Mouse (Mus musculus): ENCODE data around the gene Kif27. TPM values are rescaled to one million over a fixed set of nuclear protein-coding genes. Genes with fewer than 3 reads are reported as not detected.
"Not testable (repeated sequence)": the region's sequence is repeated elsewhere in the genome, so short reads cannot be mapped to it uniquely, and the experiment has no call there.

The Kif27 gene
- polyA plus RNA-seq (2015; fragmentation: Nextera tagmentation; extraction: Ambion mirVana) = 0.32 and 0.66 TPM in 2 replicates

GRCm38 (mm10) chr13:58358629-58359303 is at the start of gene Kif27:
Kif27 (minus strand) TSS chr13:58359122.
- Histone ChIP-seq H3K27me3 (replicated peaks; ENCODE audit: control insufficient read depth, insufficient read depth, low read length) (no peaks in the 10 kb centered on the region), H3K27ac (ENCODE audit: low read length) (peak within 1 kb of the TSS; percentile 77), H3K4me1 (ENCODE audit: control insufficient read depth, insufficient read depth, low read length) (peaks cover 3% of the 10 kb centered on the region), H3K4me2 (ENCODE audit: low read depth, low read length) (peak within 1 kb of the TSS; percentile 95), H3K4me3 (ENCODE audit: low read length) (peak within 1 kb of the TSS; percentile 67), H3K36me3 (ENCODE audit: control insufficient read depth, insufficient read depth, low read length) (no peaks in the 10 kb centered on the region), H3K9me3 (ENCODE audit: control insufficient read depth, low read length) (no peaks in the 10 kb centered on the region), H3K9ac (ENCODE audit: low read depth, low read length) (peak within 1 kb of the TSS; percentile 67)
- under 1% methylated on average over 79 of the region's 85 CpGs for WGBS
- peak; percentile 99 for ATAC-seq

GRCm38 (mm10) chr13:58403243-58403642 is 44.3 kb upstream of the Kif27 start, which contains the start of gene Hnrnpk:
Hnrnpk (minus strand) TSS chr13:58403343.
- Histone ChIP-seq H3K4me2 (ENCODE audit: low read depth, low read length) (peak within 1 kb of the TSS; percentile 48), H3K27ac (ENCODE audit: low read length) (peak within 1 kb of the TSS; percentile 98), H3K9ac (ENCODE audit: low read depth, low read length) (peak within 1 kb of the TSS; percentile 100), H3K4me3 (ENCODE audit: low read length) (peak within 1 kb of the TSS; percentile 80)
- not testable (repeated sequence) for H3K4me1 ChIP-seq (ENCODE audit: control insufficient read depth, insufficient read depth, low read length); H3K9me3 ChIP-seq (ENCODE audit: control insufficient read depth, low read length); H3K36me3 ChIP-seq (ENCODE audit: control insufficient read depth, insufficient read depth, low read length); H3K27me3 ChIP-seq (replicated peaks; ENCODE audit: control insufficient read depth, insufficient read depth, low read length); ATAC-seq
- 6% methylated on average over 17 of the region's 17 CpGs for WGBS

GRCm38 (mm10) chr13:58402744-58403110 is 43.8 kb upstream of the Kif27 start:
- peaks cover 3% of the 10 kb centered on the region for H3K36me3 ChIP-seq (ENCODE audit: control insufficient read depth, insufficient read depth, low read length)
- no peaks in the 10 kb centered on the region for H3K4me1 ChIP-seq (ENCODE audit: control insufficient read depth, insufficient read depth, low read length)
- H3K27ac ChIP-seq (ENCODE audit: low read length) = peak overlapping the region; percentile 98
- under 1% methylated on average over 48 of the region's 48 CpGs for WGBS
- H3K27me3 ChIP-seq (replicated peaks; ENCODE audit: control insufficient read depth, insufficient read depth, low read length) = no peaks in the 10 kb centered on the region
- H3K9me3 ChIP-seq (ENCODE audit: control insufficient read depth, low read length) = no peaks in the 10 kb centered on the region
- peak overlapping the region; percentile 80 for H3K4me3 ChIP-seq (ENCODE audit: low read length)
- H3K9ac ChIP-seq (ENCODE audit: low read depth, low read length) = peak overlapping the region; percentile 100
- ATAC-seq = peak; percentile 72
- peak overlapping the region; percentile 48 for H3K4me2 ChIP-seq (ENCODE audit: low read depth, low read length)

- Histone ChIP-seq H3K27ac (ENCODE audit: low read length) (peak within 1 kb of the TSS; percentile 98), H3K4me3 (ENCODE audit: low read length) (peak within 1 kb of the TSS; percentile 80), H3K36me3 (ENCODE audit: control insufficient read depth, insufficient read depth, low read length) (peaks cover 6% of the 10 kb centered on the region), H3K4me2 (ENCODE audit: low read depth, low read length) (peak within 1 kb of the TSS; percentile 82), H3K9ac (ENCODE audit: low read depth, low read length) (peak within 1 kb of the TSS; percentile 100), H3K4me1 (ENCODE audit: control insufficient read depth, insufficient read depth, low read length) (no peaks in the 10 kb centered on the region), H3K27me3 (replicated peaks; ENCODE audit: control insufficient read depth, insufficient read depth, low read length) (no peaks in the 10 kb centered on the region), H3K9me3 (ENCODE audit: control insufficient read depth, low read length) (no peaks in the 10 kb centered on the region)
- ATAC-seq = peak; percentile 96
- WGBS = under 1% methylated on average over 88 of the region's 91 CpGs
These were observed 43.3 kb upstream of the Kif27 start, which contains the start of gene Rmi1 for GRCm38 (mm10) chr13:58402003-58402743. Rmi1 (plus strand) TSS chr13:58402248.

GRCm38 (mm10) chr13:58401135-58402002 is 42.4 kb upstream of the Kif27 start:
- Histone ChIP-seq H3K27ac (ENCODE audit: low read length) (peak overlapping the region; percentile 98), H3K27me3 (replicated peaks; ENCODE audit: control insufficient read depth, insufficient read depth, low read length) (no peaks in the 10 kb centered on the region), H3K36me3 (ENCODE audit: control insufficient read depth, insufficient read depth, low read length) (peaks cover 6% of the 10 kb centered on the region), H3K9me3 (ENCODE audit: control insufficient read depth, low read length) (no peaks in the 10 kb centered on the region), H3K4me1 (ENCODE audit: control insufficient read depth, insufficient read depth, low read length) (no peaks in the 10 kb centered on the region), H3K4me3 (ENCODE audit: low read length) (peak overlapping the region; percentile 80), H3K4me2 (ENCODE audit: low read depth, low read length) (peak overlapping the region; percentile 82), H3K9ac (ENCODE audit: low read depth, low read length) (peak overlapping the region; percentile 100)
- under 1% methylated on average over 81 of the region's 100 CpGs for WGBS
- ATAC-seq = peak; percentile 47

- 1% methylated on average over 11 of the region's 11 CpGs for WGBS
- peak overlapping the region; percentile 100 for H3K9ac ChIP-seq (ENCODE audit: low read depth, low read length)
- H3K4me3 ChIP-seq (ENCODE audit: low read length) = peak overlapping the region; percentile 80
- H3K4me1 ChIP-seq (ENCODE audit: control insufficient read depth, insufficient read depth, low read length) = no peaks in the 10 kb centered on the region
- peaks cover 11% of the 10 kb centered on the region for H3K36me3 ChIP-seq (ENCODE audit: control insufficient read depth, insufficient read depth, low read length)
- H3K9me3 ChIP-seq (ENCODE audit: control insufficient read depth, low read length) = no peaks in the 10 kb centered on the region
- no peak for ATAC-seq
- peak overlapping the region; percentile 82 for H3K4me2 ChIP-seq (ENCODE audit: low read depth, low read length)
- peak overlapping the region; percentile 28; the same call in 1 of the 2 replicates for H3K27ac ChIP-seq (ENCODE audit: low read length)
- H3K27me3 ChIP-seq (replicated peaks; ENCODE audit: control insufficient read depth, insufficient read depth, low read length) = no peaks in the 10 kb centered on the region
These were observed 41.7 kb upstream of the Kif27 start for GRCm38 (mm10) chr13:58400576-58400975.

- Histone ChIP-seq H3K27ac (ENCODE audit: low read length) (no peak overlapping the region), H3K4me2 (ENCODE audit: low read depth, low read length) (no peak overlapping the region), H3K27me3 (replicated peaks; ENCODE audit: control insufficient read depth, insufficient read depth, low read length) (no peaks in the 10 kb centered on the region), H3K36me3 (ENCODE audit: control insufficient read depth, insufficient read depth, low read length) (peaks cover 13% of the 10 kb centered on the region), H3K4me1 (ENCODE audit: control insufficient read depth, insufficient read depth, low read length) (no peaks in the 10 kb centered on the region), H3K9me3 (ENCODE audit: control insufficient read depth, low read length) (no peaks in the 10 kb centered on the region), H3K9ac (ENCODE audit: low read depth, low read length) (no peak overlapping the region), H3K4me3 (ENCODE audit: low read length) (no peak overlapping the region)
- 86% methylated on average over 13 of the region's 13 CpGs for WGBS
- ATAC-seq = no peak
These were observed 38.7 kb upstream of the Kif27 start for GRCm38 (mm10) chr13:58397651-58398050.

- H3K27ac ChIP-seq (ENCODE audit: low read length); H3K4me1 ChIP-seq (ENCODE audit: control insufficient read depth, insufficient read depth, low read length); H3K4me2 ChIP-seq (ENCODE audit: low read depth, low read length); H3K4me3 ChIP-seq (ENCODE audit: low read length); H3K27me3 ChIP-seq (replicated peaks; ENCODE audit: control insufficient read depth, insufficient read depth, low read length); H3K9ac ChIP-seq (ENCODE audit: low read depth, low read length); H3K9me3 ChIP-seq (ENCODE audit: control insufficient read depth, low read length): not testable (repeated sequence)
- WGBS = 79% methylated on average over 11 of the region's 11 CpGs
- H3K36me3 ChIP-seq (ENCODE audit: control insufficient read depth, insufficient read depth, low read length) = peaks cover 19% of the 10 kb centered on the region
- 0 out of 2 replicates have a peak, but pooled peaks have one; percentile 16 for ATAC-seq
These were observed 35.5 kb upstream of the Kif27 start for GRCm38 (mm10) chr13:58394392-58394791.
